ENCODE assay signal across 1 mouse cellular context in genomic region chr11:87449847-87450246, GRCm38 (mm10). TPM values are rescaled to one million over a fixed set of nuclear protein-coding genes. Genes with fewer than 3 reads are reported as not detected.
"Had no signal": no experiment of that assay in that cellular context is flagged by ENCODE, and none has a peak within 500 bp of the region (broad histone marks: within the 10 kb centered on the region; RNA-seq: fewer than 3 reads in every experiment).

No protein-coding gene starts in this region.

RNA-seq across cellular contexts. Expression of gene Tex14, which starts 45.0 kb away (rescaled TPM):
- total RNA-seq: megakaryocyte-erythroid progenitor cell, adult 5-6 weeks had no signal
